Mouse (Mus musculus) C2C12 (cell line): ENCODE measurements around the gene Olfr270. TPM values are rescaled to one million over a fixed set of nuclear protein-coding genes. Genes with fewer than 3 reads are reported as not detected.

Source experiments
- H3K27me3 ChIP-seq: one replicate; pipeline ENCODE4 v1.6.1; 2011; ENCODE audit not compliant: control insufficient read depth, insufficient read depth, insufficient read length
- H3K36me3 ChIP-seq: one replicate; pipeline ENCODE4 v1.6.1; 2011; ENCODE audit not compliant: control insufficient read depth, insufficient read depth
- H3K4me3 ChIP-seq: one replicate; pipeline ENCODE4 v1.5.1; 2011; ENCODE audit warnings: mild to moderate bottlenecking, control low read depth; ENCODE audit not compliant: poor library complexity, insufficient read depth, severe bottlenecking
- H3K79me2 ChIP-seq: one replicate; pipeline ENCODE4 v1.6.1; 2011; ENCODE audit not compliant: control insufficient read depth, insufficient read depth
- H3K79me3 ChIP-seq: one replicate; pipeline ENCODE4 v1.6.1; 2011; ENCODE audit warnings: low read depth, control low read depth
- H3ac ChIP-seq: one replicate; pipeline ENCODE3; 2011; ENCODE audit warnings: low read depth; ENCODE audit not compliant: control insufficient read depth, insufficient read length
- CEBPB ChIP-seq: IDR thresholded peaks from one replicate; pipeline ENCODE4 v1.6.1; 2011; ENCODE audit warnings: low read depth, mild to moderate bottlenecking, control low read depth, moderate library complexity
- FOSL1 ChIP-seq: IDR thresholded peaks from one replicate; pipeline ENCODE4 v1.8.0; 2011; ENCODE audit warnings: mild to moderate bottlenecking, low read length; ENCODE audit not compliant: poor library complexity, insufficient read depth, severe bottlenecking
- MAX ChIP-seq: IDR thresholded peaks from one replicate; pipeline ENCODE4 v1.6.1; 2011; ENCODE audit warnings: mild to moderate bottlenecking, control low read depth
- USF1 ChIP-seq: IDR thresholded peaks from one replicate; pipeline ENCODE4 v1.6.1; 2011; ENCODE audit warnings: low read depth, mild to moderate bottlenecking, control low read depth, moderate library complexity
- polyA plus RNA-seq: library from polyadenylated mRNA; unstranded; fragments of >200 nt; fragmentation: generic; extraction: Trizol; gene quantifications from one replicate; pipeline ENCODE4 v1.2.1, GENCODE M21; 2012; ENCODE audit warnings: missing spikeins

Olfr270 gene
- polyA plus RNA-seq, 1 experiment, result not detected

- no peaks in the 10 kb centered on the region for H3K79me2 ChIP-seq
- no peak overlapping the region for H3ac ChIP-seq
- no peak overlapping the region for H3K4me3 ChIP-seq
- H3K79me3 ChIP-seq, result no peaks in the 10 kb centered on the region
- H3K36me3 ChIP-seq, result peaks cover 61% of the 10 kb centered on the region
- TF ChIP-seq MAX, result no peak
- TF ChIP-seq FOSL1, result no peak
- no peak for TF ChIP-seq CEBPB
- TF ChIP-seq USF1, result no peak
- H3K27me3 ChIP-seq, result no peaks in the 10 kb centered on the region
These were observed 54.0 kb downstream of the Olfr270 start for GRCm38 (mm10) chr4:53018392-53018791.

Other genes starting within 250 kb of the Olfr270 start
- not detected for gene Olfr275, start 149.9 kb upstream of the Olfr270 start, polyA plus RNA-seq
- gene Olfr273, start 105.3 kb upstream of the Olfr270 start, polyA plus RNA-seq, result not detected
- not detected for gene Olfr272, start 45.4 kb upstream of the Olfr270 start, polyA plus RNA-seq
- gene Nipsnap3a, start 24.7 kb downstream of the Olfr270 start, polyA plus RNA-seq, result not detected
- 19.6 TPM for gene Nipsnap3b, start 47.3 kb downstream of the Olfr270 start, polyA plus RNA-seq
- gene Abca1, start 195.3 kb downstream of the Olfr270 start, polyA plus RNA-seq, result 0.07 TPM